Mouse (Mus musculus) heart, adult 2 months (tissue): ENCODE measurements around the gene Wars2.

Experiments used
- CTCF ChIP-seq: fragments of 200-600 bp; IDR thresholded peaks from 2 replicates; pipeline ENCODE4 v1.8.1; 2022; ENCODE audit warnings: antibody characterized with exemption, mild to moderate bottlenecking, moderate library complexity
- EP300 ChIP-seq: fragments of 200-500 bp; IDR thresholded peaks from 2 replicates; pipeline ENCODE4 v1.6.1; 2011; ENCODE audit warnings: low read depth, low read length, control low read depth; ENCODE audit not compliant: insufficient read depth
- POLR2A ChIP-seq: fragments of 200-500 bp; IDR thresholded peaks from 2 replicates; pipeline ENCODE4 v1.6.1; 2011; ENCODE audit warnings: mild to moderate bottlenecking, low read depth, low read length, control low read depth; ENCODE audit not compliant: insufficient read depth

GRCm38 (mm10) chr3:99140940-99141854, at the start of gene Wars2:
- peak; percentile 37 for TF ChIP-seq CTCF
- TF ChIP-seq POLR2A: peak; percentile 70
- peak; percentile 78; the same call in 1 of the 2 replicates for TF ChIP-seq EP300
